Mouse (Mus musculus): ENCODE results near the gene Sh2b3.

DNA sequence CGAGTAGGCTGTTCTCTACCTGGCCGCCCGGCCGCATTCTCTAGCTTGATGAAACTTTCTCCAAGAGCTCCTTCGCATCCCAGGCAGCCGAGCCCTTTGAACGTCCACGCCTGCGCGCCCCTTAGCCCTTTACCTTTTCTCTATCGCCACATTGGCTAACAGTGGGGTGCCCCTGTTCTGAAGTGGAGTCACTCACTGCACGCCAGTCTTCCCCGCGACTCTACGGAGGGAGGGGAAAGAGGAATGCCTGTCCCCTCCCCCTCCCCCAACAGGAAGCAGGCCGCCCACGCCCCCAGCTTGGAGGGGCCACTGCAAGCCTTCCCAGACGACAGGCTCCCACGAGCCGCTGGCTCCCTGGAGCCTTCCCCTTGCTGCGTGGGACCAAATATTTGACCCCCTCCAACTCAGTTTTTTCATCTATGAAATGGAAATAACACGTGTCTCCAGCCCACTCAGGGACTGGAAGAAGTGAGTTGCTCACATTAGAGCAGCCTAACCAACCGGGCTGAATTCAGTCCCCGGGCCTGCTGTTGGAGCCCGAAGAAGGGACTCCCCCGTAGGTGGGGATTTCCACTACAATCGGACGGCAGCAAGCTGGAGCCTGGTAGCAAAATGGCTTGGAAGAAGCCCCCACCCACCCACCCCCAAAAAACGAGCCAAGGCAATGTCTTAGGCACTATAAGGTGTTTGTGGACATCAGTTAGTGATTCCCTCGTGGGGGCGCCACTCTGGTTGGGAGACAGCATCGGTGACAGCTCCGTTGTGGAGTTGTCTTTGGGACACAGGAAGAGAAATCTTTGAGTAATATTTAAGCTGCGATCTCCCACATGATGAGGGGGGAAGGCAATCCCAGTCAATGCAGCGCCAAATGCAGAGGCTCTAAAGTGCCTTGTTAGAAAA is at the start of gene Sh2b3:
- TF ChIP-seq UBTF (IDR thresholded peaks at IDR 0.05; ENCODE audit: low read depth, low read length) (no peak), CTCF (conservative IDR thresholded peaks at IDR 0.05 in 1 of 2, IDR thresholded peaks at IDR 0.05 in 1 of 2; ENCODE audit: low read depth in 2 of 2, low read length in 2 of 2) (no peak), GABPA (IDR thresholded peaks at IDR 0.05; ENCODE audit: insufficient replicate concordance, low read depth, low read length) (no peak), MAZ (IDR thresholded peaks at IDR 0.05; ENCODE audit: low read depth, low read length) (peak; percentile 80), NELFE (IDR thresholded peaks at IDR 0.05; ENCODE audit: low read depth, low read length) (peak; percentile 44), POLR2A (IDR thresholded peaks at IDR 0.05; ENCODE audit: low read depth, low read length) (peak; percentile 65), RCOR1 (conservative IDR thresholded peaks at IDR 0.05; ENCODE audit: low read depth, low read length) (peak; percentile 70), HCFC1 (IDR thresholded peaks at IDR 0.05; ENCODE audit: low read depth, low read length) (0 out of 2 replicates have a peak, but pooled peaks have one; percentile 34), TCF12 (IDR thresholded peaks at IDR 0.05; ENCODE audit: low read depth, low read length) (no peak; the same call in 1 of the 2 replicates), MAFK (IDR thresholded peaks at IDR 0.05; ENCODE audit: insufficient replicate concordance, low read length) (no peak), ELF1 (IDR thresholded peaks at IDR 0.05; ENCODE audit: low read depth, low read length) (0 out of 2 replicates have a peak, but pooled peaks have one; percentile 21)
